Mouse (Mus musculus) hindbrain, embryonic 10.5 days (tissue): ENCODE measurements around the gene Pmm2. TPM values are rescaled to one million over a fixed set of nuclear protein-coding genes. Genes with fewer than 3 reads are reported as not detected.

Experiments used
- DNase-seq: peaks from one replicate; pipeline ENCODE4 v3.0.0-alpha.2; 2017; ENCODE audit warnings: low spot score
- H3K27ac ChIP-seq: fragments of 300-500 bp; sonication (generic); 2 replicates; pipeline ENCODE4 v1.5.1; 2016; ENCODE audit warnings: mild to moderate bottlenecking, moderate library complexity
- H3K27me3 ChIP-seq: fragments of 300-500 bp; sonication (generic); 2 replicates; pipeline ENCODE4 v1.6.1; 2016; ENCODE audit warnings: mild to moderate bottlenecking; ENCODE audit not compliant: poor library complexity, insufficient read depth, severe bottlenecking
- H3K36me3 ChIP-seq: fragments of 300-500 bp; sonication (generic); 2 replicates; pipeline ENCODE4 v1.6.1; 2016; ENCODE audit warnings: mild to moderate bottlenecking, moderate library complexity
- H3K4me1 ChIP-seq: fragments of 300-500 bp; sonication (generic); replicated peaks from 2 replicates; pipeline ENCODE4 v1.6.1; 2016; ENCODE audit warnings: mild to moderate bottlenecking
- H3K4me3 ChIP-seq: fragments of 300-500 bp; sonication (generic); 2 replicates; pipeline ENCODE4 v1.5.1; 2016; ENCODE audit warnings: mild to moderate bottlenecking, moderate library complexity
- H3K9me3 ChIP-seq: fragments of 300-500 bp; sonication (generic); 2 replicates; pipeline ENCODE4 v1.6.1; 2016; ENCODE audit warnings: mild to moderate bottlenecking, moderate library complexity
- WGBS: fragments of 180-500 bp; shearing (Covaris S2); methylation state at CpG from one replicate; pipeline ENCODE4 v1.1.7; 2016; 5-methylcytosine and 5-hydroxymethylcytosine counted together
- polyA plus RNA-seq: library from polyadenylated mRNA; unstranded; fragments of >200 nt; fragmentation: Nextera tagmentation; extraction: Ambion mirVana; gene quantifications from 2 replicates; pipeline ENCODE4 v1.2.1, GENCODE M21; 2016

The Pmm2 gene
- polyA plus RNA-seq, 1 experiment from 2014 or later = 45.3 TPM

- no peak for DNase-seq
- no peak overlapping the region for H3K4me3 ChIP-seq
- 92% methylated on average over 11 of the region's 11 CpGs for WGBS
- H3K36me3 ChIP-seq = peaks cover 95% of the 10 kb centered on the region
- H3K27me3 ChIP-seq = no peaks in the 10 kb centered on the region
- no peaks in the 10 kb centered on the region for H3K4me1 ChIP-seq
- no peak overlapping the region for H3K27ac ChIP-seq
- no peaks in the 10 kb centered on the region for H3K9me3 ChIP-seq
Observed at GRCm38 (mm10) chr16:8689979-8690656, 52.6 kb downstream of the Pmm2 start.

GRCm38 (mm10) chr16:8691206-8691605, 53.7 kb downstream of the Pmm2 start:
- H3K27me3 ChIP-seq = no peaks in the 10 kb centered on the region
- H3K4me3 ChIP-seq = no peak overlapping the region
- no peaks in the 10 kb centered on the region for H3K4me1 ChIP-seq
- no peaks in the 10 kb centered on the region for H3K9me3 ChIP-seq
- H3K36me3 ChIP-seq = peaks cover 100% of the 10 kb centered on the region
- WGBS = 91% methylated on average over 7 of the region's 7 CpGs
- H3K27ac ChIP-seq = no peak overlapping the region
- DNase-seq = no peak

GRCm38 (mm10) chr16:8699556-8699955, 62.1 kb downstream of the Pmm2 start:
- Histone ChIP-seq H3K9me3 (no peaks in the 10 kb centered on the region), H3K4me3 (no peak overlapping the region), H3K27me3 (no peaks in the 10 kb centered on the region), H3K4me1 (no peaks in the 10 kb centered on the region), H3K36me3 (peaks cover 100% of the 10 kb centered on the region), H3K27ac (no peak overlapping the region)
- no peak for DNase-seq
- WGBS = 93% methylated on average over 8 of the region's 8 CpGs

GRCm38 (mm10) chr16:8700586-8700985, 63.1 kb downstream of the Pmm2 start:
- H3K27ac ChIP-seq = no peak overlapping the region
- DNase-seq = no peak
- no peak overlapping the region for H3K4me3 ChIP-seq
- WGBS = 97% methylated on average over 3 of the region's 3 CpGs
- no peaks in the 10 kb centered on the region for H3K27me3 ChIP-seq
- peaks cover 100% of the 10 kb centered on the region for H3K36me3 ChIP-seq
- H3K4me1 ChIP-seq = no peaks in the 10 kb centered on the region
- no peaks in the 10 kb centered on the region for H3K9me3 ChIP-seq

- Histone ChIP-seq H3K36me3 (peaks cover 95% of the 10 kb centered on the region), H3K27ac (no peak overlapping the region), H3K4me3 (no peak overlapping the region), H3K4me1 (peaks cover 6% of the 10 kb centered on the region; the same call in 1 of the 2 replicates), H3K27me3 (no peaks in the 10 kb centered on the region), H3K9me3 (no peaks in the 10 kb centered on the region)
- DNase-seq = no peak
- 82% methylated on average over 9 of the region's 9 CpGs for WGBS
Observed at GRCm38 (mm10) chr16:8711998-8712397, 74.5 kb downstream of the Pmm2 start.

Other genes with a start within 250 kb of the Pmm2 start
- gene Tmem114, start 212.5 kb upstream of the Pmm2 start, polyA plus RNA-seq = 0.19 TPM in 1 of 2 replicates, not detected in the other
- gene Mettl22, start 166.9 kb upstream of the Pmm2 start, polyA plus RNA-seq = 24.0 and 26.0 TPM in 2 replicates
- gene Abat, start 124.2 kb upstream of the Pmm2 start, polyA plus RNA-seq = 22.7 and 27.2 TPM in 2 replicates
- 22.8 and 23.8 TPM in 2 replicates for gene Tmem186, start within 50 bp of the Pmm2 start, polyA plus RNA-seq
- gene Carhsp1, start 34.5 kb downstream of the Pmm2 start, polyA plus RNA-seq = 187 and 235 TPM in 2 replicates
- gene Gm5767, start 43.1 kb downstream of the Pmm2 start, polyA plus RNA-seq = not detected in 2 replicates
- gene Usp7, start 154.6 kb downstream of the Pmm2 start, polyA plus RNA-seq = 23.3 and 29.8 TPM in 2 replicates
- 19.5 TPM in 2 replicates for gene 1810013L24Rik, start 192.4 kb downstream of the Pmm2 start, polyA plus RNA-seq